In genomic region chr4:129625496-129625895, GRCm38 (mm10) we compare ENCODE assay signal across 1 mouse cellular context.
TF ChIP-seq lines count a peak whose summit lies in the region.

No protein-coding gene starts in this region.

TF ChIP-seq in MEL, 35 proteins besides CTCF, POLR2A, EP300 and RAD21:
- TF ChIP-seq GABPA (IDR thresholded peaks at IDR 0.05; ENCODE audit: low read depth, low read length) (no peak), TCF12 (IDR thresholded peaks at IDR 0.05; ENCODE audit: low read depth, low read length) (no peak), CHD2 (IDR thresholded peaks at IDR 0.05; ENCODE audit: low read length) (no peak), ZC3H11A (IDR thresholded peaks at IDR 0.05; ENCODE audit: low read depth, low read length) (no peak), NELFE (IDR thresholded peaks at IDR 0.05; ENCODE audit: low read depth, low read length) (no peak), CHD1 (IDR thresholded peaks at IDR 0.05; ENCODE audit: low read depth, low read length) (no peak), TBP (IDR thresholded peaks at IDR 0.05; ENCODE audit: low read depth, low read length) (no peak), ELF1 (IDR thresholded peaks at IDR 0.05; ENCODE audit: low read depth, low read length) (no peak), USF1 (IDR thresholded peaks at IDR 0.05; ENCODE audit: low read depth, low read length) (no peak), MAZ (IDR thresholded peaks at IDR 0.05; ENCODE audit: low read depth, low read length) (no peak), MYB (IDR thresholded peaks at IDR 0.05; ENCODE audit: low read depth, low read length) (no peak), NRF1 (IDR thresholded peaks at IDR 0.05; ENCODE audit: insufficient read depth, low read depth, low read length, poor library complexity, severe bottlenecking) (no peak), BHLHE40 (IDR thresholded peaks at IDR 0.05; ENCODE audit: borderline replicate concordance, low read depth, low read length) (no peak), ZKSCAN1 (IDR thresholded peaks at IDR 0.05; ENCODE audit: low read depth, low read length) (no peak), KAT2A (conservative IDR thresholded peaks at IDR 0.05; ENCODE audit: low read depth, low read length) (no peak)
